Mouse (Mus musculus): ENCODE data around the gene 1110025L11Rik.
"Not testable (repeated sequence)": the region's sequence is repeated elsewhere in the genome, so short reads cannot be mapped to it uniquely, and the experiment has no call there.

DNA sequence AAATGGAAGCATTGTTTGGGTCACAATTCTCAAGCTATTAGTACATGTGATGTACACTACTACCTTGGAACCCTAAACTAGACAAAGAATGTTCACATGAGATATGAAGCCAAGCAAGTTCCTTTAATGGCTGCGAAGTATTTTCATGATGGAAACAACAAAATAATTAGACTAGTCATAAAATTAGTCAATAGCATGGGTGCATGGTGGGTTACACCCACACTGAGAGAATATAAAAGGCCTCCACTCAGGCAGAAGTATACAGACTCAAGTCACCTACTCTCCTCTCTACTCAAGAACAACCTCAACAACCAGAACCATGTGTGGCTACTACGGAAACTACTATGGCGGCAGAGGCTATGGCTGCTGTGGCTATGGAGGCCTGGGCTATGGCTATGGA is 32.4 kb downstream of the 1110025L11Rik start, which contains the start of gene Krtap6-1:
- TF ChIP-seq CTCF (IDR thresholded peaks at IDR 0.05; ENCODE audit: extremely low read depth, insufficient read length, insufficient replicate concordance, low read depth, low read length); POLR2A (IDR thresholded peaks at IDR 0.05; ENCODE audit: low read depth, low read length): not testable (repeated sequence)

All from small intestine, adult 2 months (tissue).